Mouse (Mus musculus) testis, adult 2 months (tissue): ENCODE measurements around the gene Rplp0.

ENCODE experiments used
- CTCF ChIP-seq: fragments of 200-500 bp; IDR thresholded peaks from 2 replicates; pipeline ENCODE4 v1.5.1; 2012; ENCODE audit warnings: low read depth, mild to moderate bottlenecking, inconsistent platforms, low read length, moderate library complexity; ENCODE audit not compliant: control insufficient read depth, insufficient read depth, insufficient replicate concordance
- POLR2A ChIP-seq: fragments of 200-500 bp; IDR thresholded peaks from 2 replicates; pipeline ENCODE4 v1.6.1; 2012; ENCODE audit warnings: low read depth, mild to moderate bottlenecking, inconsistent platforms, low read length, moderate library complexity; ENCODE audit not compliant: control insufficient read depth

- no peak for TF ChIP-seq CTCF
- no peak for TF ChIP-seq POLR2A
Measured at GRCm38 (mm10) chr5:115579363-115579762, 20.1 kb downstream of the Rplp0 start.
